Mouse (Mus musculus): ENCODE measurements at regions not wholly inside any gene's neighbourhood (a gene's known extent, or its start where the extent isn't known, plus 50 kb on each side); places are given as distances from the start of the nearest gene placed in this dataset.

- no peak for TF ChIP-seq CTCF (IDR thresholded peaks at IDR 0.05; ENCODE audit: low read depth)
- no peak for TF ChIP-seq EP300 (optimal IDR thresholded peaks at IDR 0.05)
Measured at GRCm38 (mm10) chr2:9801484-9801883, 79.6 kb upstream of the 4930412O13Rik start.

Measured in stomach, postnatal 0 days (tissue).